Mouse (Mus musculus) urinary bladder, postnatal 4 days (tissue): Measurements from ENCODE around the gene Rpp30.

Experiments used
- DNase-seq, 2 experiments: peaks; one replicate each; pipeline ENCODE4 v3.0.0; 2021 to 2022; ENCODE audit warnings: low spot score in 2 of 2

Rpp30 gene

DNA sequence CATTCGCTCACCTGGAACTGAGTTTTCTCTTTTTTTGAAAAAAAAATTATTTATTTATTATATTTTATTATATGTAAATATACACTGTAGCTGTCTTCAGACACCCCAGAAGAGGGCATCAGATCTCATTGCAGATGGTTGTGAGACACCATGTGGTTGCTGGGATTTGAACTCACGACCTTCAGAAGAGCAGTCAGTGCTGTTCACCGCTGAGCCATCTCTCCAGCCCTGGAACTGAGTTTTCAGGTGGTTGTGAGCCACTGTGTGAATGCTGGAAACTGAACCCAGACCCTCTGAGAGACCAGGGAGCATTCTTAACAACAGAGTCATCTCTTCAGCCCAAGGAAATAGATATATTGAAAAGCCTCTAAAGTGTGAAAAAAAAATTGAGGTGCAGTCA, 44.9 kb downstream of the Rpp30 start:
- DNase-seq, result no peak

DNA sequence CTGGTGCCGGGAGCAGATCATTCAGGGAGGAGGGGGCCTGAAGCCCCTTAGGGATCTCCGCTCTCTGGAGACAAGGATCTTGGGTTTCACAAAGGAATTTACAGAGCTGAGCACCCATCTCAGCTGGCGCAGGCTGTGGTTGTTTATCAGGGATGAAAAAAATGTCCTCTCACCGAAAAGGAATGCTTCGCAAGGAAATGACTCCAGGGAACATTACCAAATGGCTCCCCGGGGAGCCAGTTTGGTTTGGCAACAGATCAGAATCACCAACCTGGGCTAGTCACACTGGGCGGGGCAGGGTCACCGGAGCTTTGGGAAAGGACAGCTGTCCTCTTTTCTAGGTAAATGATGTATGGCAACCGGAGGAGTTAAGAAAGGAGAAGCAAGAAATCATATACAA, 45.7 kb downstream of the Rpp30 start:
- no peak for DNase-seq

DNA sequence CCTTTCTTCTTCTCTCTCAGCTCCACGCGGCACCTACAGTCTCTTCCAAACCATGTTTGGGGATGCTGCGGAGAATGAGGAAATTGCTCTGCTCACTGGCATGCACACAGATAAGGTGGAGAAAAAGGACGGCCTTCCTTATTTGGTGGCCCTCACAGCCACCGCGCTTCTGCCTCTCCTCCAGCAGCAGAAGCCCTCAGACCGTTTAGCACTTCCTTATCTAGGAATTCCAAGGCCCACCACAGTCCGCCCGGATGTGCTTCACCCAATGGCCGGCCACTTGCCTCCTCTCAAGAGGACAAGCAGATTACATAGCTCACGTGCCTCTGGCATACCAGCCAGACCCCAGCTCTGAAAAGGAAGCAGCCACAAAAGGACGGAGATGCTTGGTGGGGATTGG, 46.1 kb downstream of the Rpp30 start:
- DNase-seq, result peak in 1 of 2 experiments; percentile 21

DNA sequence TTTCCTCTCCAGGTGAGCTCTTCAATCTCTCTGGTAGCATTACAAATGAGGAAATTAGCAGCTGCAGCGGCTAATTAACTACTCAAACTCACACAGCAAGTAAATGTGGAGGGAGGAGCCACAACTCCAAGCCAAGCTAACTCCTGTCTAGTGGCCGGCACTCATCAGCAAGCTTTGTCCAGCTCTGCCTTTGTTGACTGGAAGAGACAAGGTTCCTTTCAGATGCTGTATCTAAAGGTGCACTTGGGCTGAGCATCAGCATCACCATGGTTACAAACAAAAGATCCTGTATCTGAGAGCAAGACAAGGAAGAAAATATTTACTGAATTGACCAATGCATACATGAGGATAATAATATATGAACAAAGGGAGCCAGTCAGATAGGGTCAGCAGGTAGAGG, 46.7 kb downstream of the Rpp30 start:
- no peak for DNase-seq

DNA sequence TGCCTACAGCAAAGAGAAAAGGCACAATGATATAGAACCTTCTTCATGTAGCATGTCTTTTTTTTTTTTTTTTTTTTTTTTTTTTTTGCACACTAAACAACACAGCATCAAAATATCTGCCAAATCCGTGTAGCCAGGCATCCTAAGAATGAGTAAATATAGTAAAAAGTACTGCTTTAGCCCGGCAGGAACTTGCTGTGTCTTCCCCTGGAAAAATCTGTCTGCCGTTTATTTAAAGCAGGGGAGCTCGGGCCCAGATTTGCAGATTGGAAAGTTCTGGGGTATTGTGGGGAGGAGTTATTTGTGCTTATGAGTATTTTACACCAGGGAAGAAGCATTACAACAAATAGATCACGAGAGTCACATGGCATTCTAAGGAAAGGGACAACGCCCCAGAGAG, 48.5 kb downstream of the Rpp30 start:
- no peak for DNase-seq

DNA sequence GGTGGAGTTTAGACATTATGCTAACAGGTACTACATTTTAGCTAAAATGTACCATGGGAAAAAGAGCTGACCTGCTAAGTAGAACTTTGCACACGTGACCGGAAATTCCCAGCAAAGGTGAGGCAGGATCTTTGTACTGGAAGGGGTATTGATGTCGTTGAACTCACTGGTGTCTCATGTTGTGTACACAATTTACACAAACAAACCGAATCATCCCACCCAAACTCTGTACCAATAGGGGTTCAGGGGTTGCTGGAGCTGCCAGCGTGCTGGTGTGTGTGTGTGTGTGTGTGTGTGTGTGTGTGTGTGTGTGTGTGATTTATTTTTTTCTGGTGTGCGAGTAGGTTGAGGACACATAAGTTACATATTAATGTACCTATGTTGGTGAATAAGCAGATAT, 49.5 kb downstream of the Rpp30 start:
- DNase-seq, result no peak

DNA sequence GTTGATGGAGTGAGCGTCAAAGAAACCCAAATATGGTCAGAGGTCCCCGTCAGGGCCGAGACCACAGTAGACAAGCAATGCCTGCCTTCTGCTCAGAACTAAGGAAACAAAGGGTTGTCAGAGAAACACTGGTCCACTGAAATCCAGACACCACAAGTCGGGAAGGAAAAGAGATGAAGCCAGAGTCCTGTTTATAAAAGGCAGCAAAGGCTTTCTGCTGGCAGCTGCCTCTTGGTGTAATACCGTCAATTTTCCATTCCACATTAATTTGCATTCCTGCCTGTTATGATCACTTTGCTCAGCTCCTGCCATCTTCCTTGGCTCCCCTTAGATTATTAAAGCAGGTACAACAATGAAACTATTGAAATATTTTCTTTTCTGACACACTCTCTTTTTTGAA, 50.2 kb downstream of the Rpp30 start:
- no peak for DNase-seq

DNA sequence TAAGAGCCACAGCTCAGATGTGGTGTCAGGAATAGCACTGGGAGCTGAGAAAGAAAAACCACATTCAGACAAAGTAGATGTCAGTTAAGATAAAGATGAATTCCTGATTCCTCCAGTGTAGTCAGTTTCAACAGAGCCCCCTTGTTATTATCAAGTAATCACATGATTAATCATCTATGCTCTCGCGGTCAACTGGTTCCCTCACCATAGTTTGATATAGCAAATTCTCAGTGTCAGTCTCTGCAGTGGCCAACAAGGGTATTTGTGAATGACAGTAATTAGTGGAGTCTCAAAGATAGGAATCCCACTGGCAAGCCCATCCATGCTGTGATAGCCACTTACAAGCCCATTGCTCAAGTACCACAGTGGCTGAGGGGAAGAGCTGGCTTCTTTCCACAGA, 60.1 kb downstream of the Rpp30 start:
- DNase-seq, result no peak

DNA sequence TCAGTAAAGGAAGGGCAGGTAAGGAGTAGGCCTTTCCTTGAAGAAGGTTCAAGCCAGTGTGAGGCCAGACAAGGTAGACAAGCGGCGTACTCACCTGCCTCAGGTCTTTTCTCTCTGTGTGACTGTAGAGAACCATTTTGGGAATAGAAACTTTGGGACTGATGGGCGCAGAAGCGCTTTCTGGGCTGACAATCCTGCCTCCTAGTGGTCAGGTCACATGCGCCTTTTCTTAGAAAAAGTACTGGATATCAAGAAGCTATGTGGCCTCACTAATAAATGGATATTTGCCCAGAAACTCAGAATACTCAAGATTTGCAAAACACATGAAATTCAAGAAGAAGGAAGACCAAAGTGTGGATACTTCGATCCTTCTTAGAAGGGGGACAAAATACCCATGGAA, 65.1 kb downstream of the Rpp30 start:
- DNase-seq, result no peak

DNA sequence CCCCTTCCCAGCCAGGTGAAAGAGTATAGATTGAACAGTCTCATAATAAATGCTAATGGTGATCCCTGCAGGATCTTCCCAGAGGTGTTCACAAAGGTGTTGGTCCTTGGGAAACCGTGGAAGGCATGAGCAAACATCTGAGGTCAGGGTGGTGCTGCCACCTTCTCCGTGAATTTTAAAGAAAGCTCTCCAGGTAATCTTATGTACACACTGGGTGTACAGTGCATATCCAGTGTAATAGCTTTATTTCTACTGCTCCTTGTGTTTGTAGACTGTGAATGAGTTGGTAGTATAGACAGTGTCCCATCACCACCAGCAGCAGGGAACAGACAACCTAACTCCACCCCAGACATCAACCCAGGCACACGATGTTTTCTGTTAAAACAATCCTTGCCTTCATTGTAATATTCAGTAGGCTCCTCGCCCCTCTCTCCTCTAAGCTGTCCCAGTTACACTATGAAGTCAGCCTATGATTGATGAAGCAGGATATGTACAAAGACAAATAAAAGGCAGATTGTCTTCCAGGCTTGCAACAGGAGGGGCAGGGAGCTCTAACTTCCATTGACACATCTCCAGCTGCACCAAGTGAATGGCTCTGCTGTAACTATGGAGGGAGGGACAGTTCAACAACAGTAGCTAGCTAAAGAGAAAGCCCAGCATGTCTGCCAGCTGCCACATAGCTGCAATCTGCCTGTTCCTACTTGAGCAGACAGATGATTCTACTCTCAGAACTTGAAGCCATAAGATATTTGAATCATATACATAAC, 66.9 kb downstream of the Rpp30 start:
- no peak for DNase-seq
